Mouse (Mus musculus): ENCODE results near the gene Wdr77. TPM values are rescaled to one million over a fixed set of nuclear protein-coding genes. Genes with fewer than 3 reads are reported as not detected.
"Not testable (repeated sequence)": the region's sequence is repeated elsewhere in the genome, so short reads cannot be mapped to it uniquely, and the experiment has no call there.

The Wdr77 gene
- polyA plus RNA-seq, 1 experiment from 2014 or later: 99.4 TPM

DNA sequence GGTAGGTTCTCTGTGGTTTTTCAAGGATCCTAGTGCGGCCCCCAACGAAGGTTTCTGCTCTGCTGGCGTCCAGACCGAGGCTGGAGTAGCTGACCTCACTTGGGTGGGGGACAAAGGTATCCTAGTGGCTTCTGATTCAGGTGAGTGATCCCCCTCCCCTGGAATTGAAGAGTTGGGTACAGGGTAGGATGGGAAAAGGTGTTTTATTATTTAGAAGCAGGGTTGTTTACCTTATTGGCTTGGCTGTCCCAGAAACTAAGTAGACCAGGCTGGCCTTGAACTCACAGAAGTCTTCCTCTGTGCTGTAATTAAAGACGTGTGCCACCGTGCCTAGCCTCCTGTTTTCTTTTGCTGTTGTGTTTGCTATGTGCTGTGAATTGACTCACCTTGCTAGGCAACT lies 830 bp downstream of the Wdr77 start, which contains the start of gene Atp5f1:
TSS of gene Atp5f1 (minus strand) at position 101 of the 400 bp plus-strand sequence.
- H3K4me1 ChIP-seq (replicated peaks): peaks cover 40% of the 10 kb centered on the region
- H3K9me3 ChIP-seq: no peaks in the 10 kb centered on the region
- no peaks in the 10 kb centered on the region for H3K27me3 ChIP-seq
- peaks cover 44% of the 10 kb centered on the region for H3K36me3 ChIP-seq
- H3K4me3 ChIP-seq: peak within 1 kb of the TSS; percentile 91
- H3K9ac ChIP-seq: peak within 1 kb of the TSS; percentile 97
- peak within 1 kb of the TSS; percentile 87 for H3K4me2 ChIP-seq
- 10% methylated on average over 6 of the region's 6 CpGs for WGBS
- H3K27ac ChIP-seq: peak within 1 kb of the TSS; percentile 93
- ATAC-seq (ENCODE audit: low FRiP score): no peak

DNA sequence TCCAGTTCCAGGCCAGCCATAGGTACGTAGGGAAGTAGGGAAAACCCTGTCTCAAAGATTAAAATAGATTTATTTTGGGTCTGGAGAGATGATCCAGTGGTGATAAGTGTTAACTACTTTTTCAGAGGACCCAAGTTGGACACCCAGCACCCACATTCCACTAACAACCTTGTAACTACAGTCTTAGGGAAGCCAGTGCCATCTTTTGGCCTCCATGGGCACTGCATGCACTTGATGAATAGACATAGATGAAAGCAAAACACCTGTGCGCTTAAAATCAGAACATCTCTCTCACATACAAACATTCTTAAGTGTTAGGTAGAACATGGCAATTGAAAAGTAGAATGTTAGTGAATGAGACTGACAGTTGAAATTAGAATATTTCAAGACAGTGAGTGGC lies 1.5 kb downstream of the Wdr77 start:
- peaks cover 50% of the 10 kb centered on the region for H3K36me3 ChIP-seq
- WGBS: 94% methylated on average over 2 of the region's 2 CpGs

DNA sequence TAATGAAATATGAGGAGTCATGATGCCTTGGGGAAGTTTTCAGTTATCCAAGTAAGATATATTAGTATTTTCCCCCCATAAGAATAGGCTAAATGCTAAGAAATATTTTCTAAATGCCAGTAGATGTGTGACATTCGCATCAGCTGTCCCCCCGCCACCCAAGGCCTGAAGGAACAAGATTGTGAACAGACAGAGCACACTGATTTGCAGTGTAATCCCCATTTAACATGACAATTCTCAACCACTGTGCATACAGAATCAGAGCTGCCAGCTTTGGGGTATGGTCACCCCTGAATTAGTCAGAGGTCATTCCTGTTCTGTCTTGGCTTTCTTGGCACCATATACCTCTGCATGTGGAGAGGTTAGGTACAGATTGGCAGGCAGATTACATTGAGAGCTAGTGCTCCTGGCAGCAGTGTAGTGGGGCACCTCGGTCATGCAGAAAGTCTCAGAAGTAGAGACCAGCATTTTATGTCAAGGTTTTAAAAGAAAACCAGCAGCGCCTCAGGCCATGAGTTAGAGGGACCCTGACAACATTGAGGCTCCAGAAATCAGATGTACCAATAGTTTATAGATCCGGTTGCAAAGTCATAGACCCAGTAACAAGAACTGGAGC lies 12.8 kb downstream of the Wdr77 start:
- Histone ChIP-seq H3K27me3 (no peaks in the 10 kb centered on the region), H3K4me3 (no peak overlapping the region), H3K4me1 (replicated peaks) (no peaks in the 10 kb centered on the region), H3K9me3 (no peaks in the 10 kb centered on the region), H3K9ac (no peak overlapping the region), H3K27ac (no peak overlapping the region), H3K36me3 (peaks cover 36% of the 10 kb centered on the region), H3K4me2 (no peak overlapping the region)
- ATAC-seq (ENCODE audit: low FRiP score): no peak
- 89% methylated on average over 5 of the region's 5 CpGs for WGBS

More for the DNA sequence above, 1.5 kb downstream of the Wdr77 start:
- Histone ChIP-seq H3K9ac (no peak overlapping the region), H3K4me2 (peak overlapping the region; percentile 87), H3K27me3 (no peaks in the 10 kb centered on the region), H3K4me1 (replicated peaks) (peaks cover 40% of the 10 kb centered on the region), H3K4me3 (peak overlapping the region; percentile 91), H3K27ac (no peak overlapping the region), H3K9me3 (no peaks in the 10 kb centered on the region)
- ATAC-seq (ENCODE audit: low FRiP score): no peak

DNA sequence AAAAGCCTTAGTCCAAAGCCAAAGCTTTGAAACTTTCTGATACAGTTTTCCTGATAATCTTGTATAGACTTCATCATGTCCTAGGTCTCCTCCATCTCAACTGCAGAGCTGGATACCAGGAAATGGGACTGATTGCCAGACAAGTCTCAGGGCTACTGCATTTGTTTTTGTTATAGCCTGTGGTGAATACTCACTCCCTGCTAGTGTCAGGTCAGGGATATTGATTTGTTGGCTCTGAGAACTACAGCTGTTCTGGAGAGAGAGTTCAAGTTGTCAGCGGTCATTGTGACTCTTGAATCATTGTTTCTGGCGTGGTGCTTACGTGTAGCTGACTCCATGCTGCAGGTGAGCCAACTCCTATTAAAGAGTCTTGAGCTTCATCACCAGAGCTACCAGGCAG lies 14.2 kb downstream of the Wdr77 start, which contains the start of gene Ovgp1:
TSS of gene Ovgp1 (plus strand) at position 301 of the 400 bp plus-strand sequence.
- H3K4me3 ChIP-seq: no peak within 1 kb of the TSS
- H3K9me3 ChIP-seq: no peaks in the 10 kb centered on the region
- H3K27ac ChIP-seq: no peak within 1 kb of the TSS
- no peaks in the 10 kb centered on the region for H3K27me3 ChIP-seq
- no peak for ATAC-seq (ENCODE audit: low FRiP score)
- 79% methylated on average over 3 of the region's 3 CpGs for WGBS
- H3K4me2 ChIP-seq: no peak within 1 kb of the TSS
- H3K36me3 ChIP-seq: peaks cover 21% of the 10 kb centered on the region
- no peak within 1 kb of the TSS for H3K9ac ChIP-seq
- H3K4me1 ChIP-seq (replicated peaks): no peaks in the 10 kb centered on the region

DNA sequence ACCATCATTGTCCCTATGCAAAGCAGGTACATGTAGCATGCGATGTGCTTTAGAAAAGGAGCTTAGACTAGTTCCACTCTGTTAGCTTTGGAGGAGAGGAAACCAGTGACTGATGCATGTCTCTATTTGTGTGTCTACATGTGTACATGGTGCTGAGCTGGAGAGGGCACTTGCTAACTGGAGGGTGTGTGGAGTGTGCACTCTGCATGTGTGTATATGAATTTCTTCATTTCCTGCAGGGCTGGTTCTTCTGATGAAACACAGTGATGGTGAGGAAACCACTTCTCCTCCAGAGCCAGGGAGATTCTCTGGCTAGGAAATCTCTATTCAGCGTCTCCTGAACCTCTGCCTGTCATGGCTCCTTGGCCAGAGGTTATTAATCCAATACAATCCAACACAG lies 15.0 kb downstream of the Wdr77 start:
- H3K27ac ChIP-seq: no peak overlapping the region
- H3K4me3 ChIP-seq: no peak overlapping the region
- H3K4me2 ChIP-seq: no peak overlapping the region
- no peaks in the 10 kb centered on the region for H3K9me3 ChIP-seq
- WGBS: 89% methylated on average over 2 of the region's 2 CpGs
- H3K27me3 ChIP-seq: no peaks in the 10 kb centered on the region
- H3K36me3 ChIP-seq: peaks cover 14% of the 10 kb centered on the region
- H3K9ac ChIP-seq: no peak overlapping the region
- H3K4me1 ChIP-seq (replicated peaks): no peaks in the 10 kb centered on the region
- no peak for ATAC-seq (ENCODE audit: low FRiP score)

DNA sequence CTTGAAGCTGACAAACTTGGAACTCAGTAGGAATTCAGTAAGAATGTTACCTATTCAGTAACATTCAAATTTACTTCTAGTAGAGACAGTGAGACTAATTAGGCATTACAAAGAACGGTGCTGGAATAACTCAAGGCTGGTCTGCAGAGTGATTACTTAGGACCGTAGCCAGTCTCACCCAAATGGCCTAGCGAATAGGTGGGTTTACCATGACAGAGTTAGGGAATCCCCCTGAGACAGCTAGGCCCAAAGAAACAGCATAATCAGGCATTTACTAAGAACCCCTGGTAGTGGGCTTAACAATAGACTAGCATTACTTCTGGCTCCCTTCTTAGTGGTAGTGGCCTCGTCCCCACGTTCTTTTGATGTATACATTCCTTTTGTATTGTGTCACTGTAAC lies 30.4 kb downstream of the Wdr77 start:
- not testable (repeated sequence) for H3K27ac ChIP-seq; ATAC-seq (ENCODE audit: low FRiP score); H3K4me2 ChIP-seq; H3K4me1 ChIP-seq (replicated peaks); H3K36me3 ChIP-seq; H3K27me3 ChIP-seq; H3K9me3 ChIP-seq; H3K4me3 ChIP-seq; H3K9ac ChIP-seq
- WGBS: 50% methylated on average over 5 of the region's 5 CpGs

DNA sequence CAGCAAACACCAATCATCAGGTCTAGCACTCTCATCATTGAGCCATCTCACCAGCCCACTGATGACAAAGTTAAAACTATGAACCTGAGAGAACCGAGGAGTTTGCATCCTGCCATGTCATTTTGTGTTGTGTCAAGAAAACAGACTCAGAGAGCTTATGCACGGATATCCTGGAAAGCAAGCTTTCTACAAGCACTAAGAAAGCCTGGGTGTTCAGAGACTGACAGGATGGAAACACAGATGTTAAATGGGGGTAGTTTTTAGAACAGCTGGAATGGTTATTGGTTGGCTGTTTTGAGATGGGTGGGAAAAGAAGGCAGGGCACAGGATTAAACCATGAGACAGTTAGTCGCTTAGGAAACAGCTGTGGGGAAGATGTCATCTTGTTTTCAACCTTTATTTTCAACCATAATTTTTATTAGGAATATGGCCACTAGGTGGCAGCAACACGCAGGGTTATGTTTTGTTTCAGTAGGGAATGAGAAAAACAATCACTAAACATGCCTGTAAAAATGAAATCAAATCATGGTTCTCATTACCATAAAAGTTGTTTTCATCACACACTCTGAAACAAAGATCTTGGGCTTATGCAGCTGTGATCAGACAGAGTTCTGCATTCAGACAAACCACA lies 32.6 kb downstream of the Wdr77 start:
- 35% methylated on average over 4 of the region's 4 CpGs for WGBS
- no peak overlapping the region for H3K4me2 ChIP-seq
- ATAC-seq (ENCODE audit: low FRiP score): no peak
- no peaks in the 10 kb centered on the region for H3K27me3 ChIP-seq
- H3K27ac ChIP-seq: no peak overlapping the region
- no peaks in the 10 kb centered on the region for H3K9me3 ChIP-seq
- H3K9ac ChIP-seq: no peak overlapping the region
- no peak overlapping the region for H3K4me3 ChIP-seq
- no peaks in the 10 kb centered on the region for H3K4me1 ChIP-seq (replicated peaks)
- H3K36me3 ChIP-seq: no peaks in the 10 kb centered on the region

DNA sequence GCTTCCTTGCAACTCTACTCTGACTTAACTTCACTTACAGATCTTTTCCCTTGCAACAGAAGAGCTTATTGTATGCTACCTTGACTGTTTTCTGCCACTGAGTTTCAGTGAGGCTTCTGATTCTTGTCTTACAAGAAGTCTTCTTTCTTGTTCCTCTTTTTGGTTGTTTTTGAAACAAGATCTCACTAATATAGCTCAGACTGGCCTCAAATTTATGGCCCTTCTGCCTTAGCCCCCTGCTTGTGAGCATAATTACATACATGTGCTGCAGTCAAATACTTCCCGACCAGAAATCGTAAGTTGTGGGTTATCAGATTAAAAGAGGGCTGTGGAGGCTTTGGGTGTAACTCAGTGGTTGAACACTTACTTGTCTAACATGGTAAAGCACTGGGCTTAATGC lies 35.6 kb downstream of the Wdr77 start:
- Histone ChIP-seq H3K27ac (no peak overlapping the region), H3K9me3 (no peaks in the 10 kb centered on the region), H3K27me3 (no peaks in the 10 kb centered on the region), H3K4me3 (no peak overlapping the region), H3K4me1 (replicated peaks) (no peaks in the 10 kb centered on the region), H3K9ac (no peak overlapping the region), H3K4me2 (no peak overlapping the region), H3K36me3 (no peaks in the 10 kb centered on the region)
- 79% methylated on average over 2 of the region's 2 CpGs for WGBS
- ATAC-seq (ENCODE audit: low FRiP score): no peak

DNA sequence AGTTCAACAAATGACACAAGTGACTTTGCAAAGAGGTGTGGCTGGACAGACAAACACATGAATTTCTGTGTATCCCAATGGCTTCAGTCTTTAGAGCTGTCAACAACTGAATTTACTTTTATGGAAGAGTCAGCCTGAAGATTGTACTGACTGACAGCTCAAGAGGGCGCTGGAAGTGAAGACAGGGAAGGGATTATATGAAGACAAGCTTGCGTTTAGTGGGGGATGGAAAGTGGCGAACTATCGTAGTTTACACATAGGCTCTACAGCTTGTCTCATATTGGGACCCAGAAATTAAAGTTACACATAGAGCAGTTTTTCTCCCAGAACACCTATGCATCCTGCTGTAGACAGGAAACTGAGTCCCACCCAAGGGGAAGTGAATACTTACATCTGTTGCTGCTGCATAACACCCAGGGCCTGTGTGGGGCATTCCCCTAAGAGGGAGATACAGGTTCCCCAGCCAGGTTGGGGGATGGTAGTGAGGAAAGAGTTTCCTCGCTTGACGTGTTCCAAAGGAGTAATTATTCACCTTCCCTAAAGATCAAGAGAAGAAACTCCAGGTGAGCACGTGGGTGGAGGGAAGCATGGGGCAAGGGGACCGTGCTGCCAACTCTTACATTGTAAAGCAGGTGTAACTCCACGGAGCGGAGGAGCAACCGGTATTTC lies 41.7 kb downstream of the Wdr77 start:
- H3K4me1 ChIP-seq (replicated peaks): peaks cover 9% of the 10 kb centered on the region
- peak overlapping the region; percentile 26 for H3K4me3 ChIP-seq
- no peaks in the 10 kb centered on the region for H3K36me3 ChIP-seq
- no peaks in the 10 kb centered on the region for H3K9me3 ChIP-seq
- H3K4me2 ChIP-seq: peak overlapping the region; percentile 53
- H3K27ac ChIP-seq: no peak overlapping the region
- H3K9ac ChIP-seq: 0 out of 2 replicates have a peak overlapping the region, but pooled peaks have one; percentile 46
- ATAC-seq (ENCODE audit: low FRiP score): peak; percentile 43; the same call in 1 of the 2 replicates
- H3K27me3 ChIP-seq: 0 out of 2 replicates have a peak, but pooled peaks cover 3% of the 10 kb centered on the region
- WGBS: 22% methylated on average over 11 of the region's 11 CpGs

DNA sequence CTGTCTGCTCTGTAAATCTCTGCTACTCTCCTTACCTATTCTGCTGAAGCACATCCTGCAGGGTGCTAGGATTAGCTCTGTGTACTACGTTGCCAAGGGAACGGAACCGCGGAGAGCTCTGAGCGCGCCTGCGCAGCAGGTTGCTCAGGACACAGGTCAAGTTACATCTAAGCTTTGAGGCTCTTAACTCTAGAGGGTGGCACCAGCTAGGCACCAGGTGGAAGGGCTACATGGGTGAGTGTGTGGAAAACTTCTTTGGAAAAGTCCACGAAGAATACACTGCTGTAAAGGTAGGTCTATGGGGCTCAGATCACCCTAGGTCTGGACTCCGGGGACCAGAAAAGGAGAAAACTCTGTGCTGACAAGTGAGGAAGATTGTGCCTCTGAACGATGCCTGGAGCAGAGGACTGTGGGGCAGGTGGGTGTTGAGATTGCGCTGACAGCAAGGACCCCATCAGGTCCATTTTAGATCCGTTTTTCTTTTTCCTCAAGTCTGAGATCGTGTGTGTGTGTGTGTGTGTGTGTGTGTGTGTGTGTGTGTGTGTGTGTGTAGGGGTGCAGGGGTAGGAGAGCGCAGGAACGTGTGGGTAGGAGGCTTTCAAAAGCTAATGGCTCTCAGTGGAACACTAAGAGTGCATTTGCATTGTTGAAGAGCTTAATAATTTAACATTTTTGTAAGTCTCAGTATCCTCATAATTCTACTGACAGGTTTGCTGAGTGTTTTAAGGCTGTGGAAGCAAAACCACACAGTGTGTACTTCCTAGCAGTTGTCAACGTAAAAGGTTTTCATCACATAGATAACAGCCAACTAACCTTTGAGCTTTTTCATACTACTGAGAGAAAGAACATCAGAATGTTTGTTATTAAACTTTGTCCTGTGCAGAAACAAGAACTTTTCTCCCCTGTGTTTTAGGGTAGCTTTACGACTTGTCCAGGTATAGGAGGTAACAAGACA lies 42.5 kb downstream of the Wdr77 start:
- Histone ChIP-seq H3K4me1 (replicated peaks) (peaks cover 9% of the 10 kb centered on the region), H3K9me3 (no peaks in the 10 kb centered on the region), H3K27me3 (0 out of 2 replicates have a peak, but pooled peaks cover 3% of the 10 kb centered on the region), H3K36me3 (no peaks in the 10 kb centered on the region), H3K4me2 (peak overlapping the region; percentile 53), H3K4me3 (peak overlapping the region; percentile 26), H3K27ac (no peak overlapping the region), H3K9ac (0 out of 2 replicates have a peak overlapping the region, but pooled peaks have one; percentile 46)
- WGBS: 25% methylated on average over 17 of the region's 17 CpGs
- peak; percentile 90 for ATAC-seq (ENCODE audit: low FRiP score)

DNA sequence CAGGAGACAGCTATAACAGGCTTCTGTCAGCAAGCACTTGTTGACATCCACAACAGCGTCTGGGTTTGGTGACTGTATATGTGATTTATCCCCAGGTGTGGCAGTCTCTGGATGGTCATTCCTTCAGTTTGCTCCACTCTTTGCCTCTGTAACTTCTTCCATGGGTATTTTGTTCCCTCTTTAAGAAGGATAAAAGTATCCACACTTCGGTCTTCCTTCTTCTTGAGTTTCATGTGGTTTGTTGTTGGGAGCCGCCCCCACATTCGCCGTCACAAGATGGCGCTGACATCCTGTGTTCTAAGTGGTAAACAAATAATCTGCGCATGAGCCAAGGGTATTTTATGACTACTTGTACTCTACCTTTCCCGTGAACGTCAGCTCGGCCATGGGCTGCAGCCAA lies 44.2 kb downstream of the Wdr77 start:
- H3K9me3 ChIP-seq; H3K27me3 ChIP-seq; H3K9ac ChIP-seq; H3K4me2 ChIP-seq; H3K27ac ChIP-seq; H3K36me3 ChIP-seq; H3K4me3 ChIP-seq; ATAC-seq (ENCODE audit: low FRiP score); H3K4me1 ChIP-seq (replicated peaks): not testable (repeated sequence)
- 74% methylated on average over 10 of the region's 10 CpGs for WGBS

DNA sequence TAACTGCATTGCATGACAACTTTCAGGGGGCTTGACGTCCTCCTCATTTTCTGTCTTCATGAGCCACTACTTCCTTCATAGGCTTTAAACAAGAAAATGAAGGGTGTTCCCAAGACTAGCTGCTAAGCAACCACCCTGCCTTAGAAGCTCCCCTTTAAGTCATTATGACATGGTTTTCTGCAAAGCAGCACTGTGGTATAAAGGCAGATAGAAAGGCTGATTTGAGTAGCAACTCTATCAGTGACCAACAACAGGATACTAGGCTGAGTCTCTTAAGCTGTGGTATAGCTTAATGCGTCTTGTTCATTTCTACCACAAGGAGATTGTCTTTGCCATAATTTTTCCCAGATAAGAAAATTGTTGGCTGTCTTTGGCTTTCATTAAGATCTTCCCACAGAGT lies 55.4 kb downstream of the Wdr77 start, which contains the start of gene Pifo:
TSS of gene Pifo (minus strand) at position 101 of the 400 bp plus-strand sequence.
- Histone ChIP-seq H3K27me3 (no peaks in the 10 kb centered on the region), H3K4me2 (no peak within 1 kb of the TSS), H3K27ac (no peak within 1 kb of the TSS), H3K9me3 (no peaks in the 10 kb centered on the region), H3K4me3 (no peak within 1 kb of the TSS), H3K9ac (no peak within 1 kb of the TSS), H3K4me1 (replicated peaks) (no peaks in the 10 kb centered on the region), H3K36me3 (no peaks in the 10 kb centered on the region)
- 87% methylated on average over 2 of the region's 2 CpGs for WGBS
- ATAC-seq (ENCODE audit: low FRiP score): no peak

All from hindbrain, embryonic 13.5 days (tissue).